Mouse (Mus musculus) midbrain, embryonic 16.5 days (tissue): ENCODE measurements around the gene Inf2. TPM values are rescaled to one million over a fixed set of nuclear protein-coding genes. Genes with fewer than 3 reads are reported as not detected.

ENCODE experiments used
- ATAC-seq: fragments of 200-750 bp; cut with Nextera tagmentation; 2 replicates; pipeline ENCODE4 v1.8.0; 2017; ENCODE audit warnings: moderate TSS enrichment
- H3K27ac ChIP-seq: fragments of 300-500 bp; sonication (generic); 2 replicates; pipeline ENCODE4 v1.5.1; 2014; ENCODE audit warnings: mild to moderate bottlenecking, low read length, mixed read lengths
- H3K27me3 ChIP-seq: fragments of 300-500 bp; sonication (generic); 2 replicates; pipeline ENCODE4 v1.6.1; 2014; ENCODE audit warnings: low read depth, low read length, mixed read lengths; ENCODE audit not compliant: control insufficient read depth, insufficient read depth
- H3K36me3 ChIP-seq: fragments of 300-500 bp; sonication (generic); 2 replicates; pipeline ENCODE4 v1.6.1; 2014; ENCODE audit warnings: mild to moderate bottlenecking, low read length, moderate library complexity, mixed read lengths; ENCODE audit not compliant: control insufficient read depth, insufficient read depth
- H3K4me1 ChIP-seq: fragments of 300-500 bp; sonication (generic); 2 replicates; pipeline ENCODE4 v1.6.1; 2014; ENCODE audit warnings: mild to moderate bottlenecking, low read length, mixed read lengths; ENCODE audit not compliant: control insufficient read depth, insufficient read depth
- H3K4me2 ChIP-seq: fragments of 300-500 bp; sonication (generic); 2 replicates; pipeline ENCODE4 v1.6.1; 2014; ENCODE audit warnings: mild to moderate bottlenecking, low read length, mixed read lengths
- H3K4me3 ChIP-seq: fragments of 300-500 bp; sonication (generic); 2 replicates; pipeline ENCODE4 v1.5.1; 2014; ENCODE audit warnings: low read depth, mild to moderate bottlenecking, low read length, moderate library complexity, mixed read lengths
- H3K9ac ChIP-seq: fragments of 300-500 bp; sonication (generic); 2 replicates; pipeline ENCODE4 v1.6.1; 2014; ENCODE audit warnings: low read depth, low read length, mixed read lengths
- H3K9me3 ChIP-seq: fragments of 300-500 bp; sonication (generic); replicated peaks from 2 replicates; pipeline ENCODE4 v1.6.1; 2014; ENCODE audit warnings: mild to moderate bottlenecking, low read length, mixed read lengths; ENCODE audit not compliant: control insufficient read depth, poor library complexity, severe bottlenecking
- WGBS: fragments of 180-500 bp; shearing (Covaris S2); extraction: QIAGEN DNeasy Blood & Tissue Kit; methylation state at CpG from one replicate; pipeline ENCODE4 v1.1.7; 2014; 5-methylcytosine and 5-hydroxymethylcytosine counted together
- polyA plus RNA-seq: library from polyadenylated mRNA; unstranded; fragments of >200 nt; fragmentation: Nextera tagmentation; extraction: Ambion mirVana; gene quantifications from 2 replicates; pipeline ENCODE4 v1.2.1, GENCODE M21; 2015

Inf2 gene
- polyA plus RNA-seq, 1 experiment from 2014 or later, result 0.53 TPM

- Histone ChIP-seq H3K4me3 (no peak overlapping the region), H3K27me3 (no peaks in the 10 kb centered on the region), H3K9ac (no peak overlapping the region), H3K27ac (no peak overlapping the region), H3K4me2 (no peak overlapping the region), H3K4me1 (peaks cover 3% of the 10 kb centered on the region; the same call in 1 of the 2 replicates), H3K36me3 (no peaks in the 10 kb centered on the region), H3K9me3 (no peaks in the 10 kb centered on the region)
- no peak for ATAC-seq
- 73% methylated on average over 6 of the region's 6 CpGs for WGBS
These were observed 10.1 kb upstream of the Inf2 start for GRCm38 (mm10) chr12:112578296-112579090.

GRCm38 (mm10) chr12:112579430-112579829, 9.2 kb upstream of the Inf2 start:
- H3K36me3 ChIP-seq, result no peaks in the 10 kb centered on the region
- 49% methylated on average over 5 of the region's 5 CpGs for WGBS
- no peaks in the 10 kb centered on the region for H3K27me3 ChIP-seq
- no peak overlapping the region for H3K4me3 ChIP-seq
- no peak overlapping the region for H3K9ac ChIP-seq
- no peak overlapping the region for H3K27ac ChIP-seq
- H3K4me2 ChIP-seq, result no peak overlapping the region
- H3K4me1 ChIP-seq, result peaks cover 3% of the 10 kb centered on the region; the same call in 1 of the 2 replicates
- H3K9me3 ChIP-seq, result no peaks in the 10 kb centered on the region
- no peak for ATAC-seq

GRCm38 (mm10) chr12:112579926-112580325, 8.7 kb upstream of the Inf2 start:
- Histone ChIP-seq H3K27ac (no peak overlapping the region), H3K9ac (no peak overlapping the region), H3K9me3 (no peaks in the 10 kb centered on the region), H3K4me1 (peaks cover 3% of the 10 kb centered on the region; the same call in 1 of the 2 replicates), H3K4me2 (no peak overlapping the region), H3K4me3 (no peak overlapping the region), H3K36me3 (no peaks in the 10 kb centered on the region), H3K27me3 (no peaks in the 10 kb centered on the region)
- no peak for ATAC-seq
- WGBS, result 88% methylated on average over 8 of the region's 8 CpGs

- ATAC-seq, result no peak
- no peak overlapping the region for H3K4me2 ChIP-seq
- H3K9me3 ChIP-seq, result no peaks in the 10 kb centered on the region
- H3K27ac ChIP-seq, result no peak overlapping the region
- WGBS, result 84% methylated on average over 3 of the region's 3 CpGs
- H3K27me3 ChIP-seq, result no peaks in the 10 kb centered on the region
- no peak overlapping the region for H3K4me3 ChIP-seq
- H3K9ac ChIP-seq, result no peak overlapping the region
- peaks cover 3% of the 10 kb centered on the region; the same call in 1 of the 2 replicates for H3K4me1 ChIP-seq
- H3K36me3 ChIP-seq, result no peaks in the 10 kb centered on the region
These were observed 7.5 kb upstream of the Inf2 start for GRCm38 (mm10) chr12:112581113-112581512.

- H3K27me3 ChIP-seq, result peaks cover 14% of the 10 kb centered on the region
- H3K4me3 ChIP-seq, result no peak overlapping the region
- no peak overlapping the region for H3K27ac ChIP-seq
- H3K4me2 ChIP-seq, result no peak overlapping the region
- peaks cover 11% of the 10 kb centered on the region for H3K4me1 ChIP-seq
- H3K36me3 ChIP-seq, result no peaks in the 10 kb centered on the region
- no peak overlapping the region for H3K9ac ChIP-seq
- 77% methylated on average over 7 of the region's 7 CpGs for WGBS
- ATAC-seq, result no peak
- H3K9me3 ChIP-seq, result no peaks in the 10 kb centered on the region
These were observed 3.6 kb upstream of the Inf2 start for GRCm38 (mm10) chr12:112584954-112585353.

- Histone ChIP-seq H3K4me3 (no peak overlapping the region), H3K36me3 (no peaks in the 10 kb centered on the region), H3K27ac (no peak overlapping the region), H3K27me3 (peaks cover 14% of the 10 kb centered on the region), H3K9me3 (no peaks in the 10 kb centered on the region), H3K4me2 (no peak overlapping the region), H3K9ac (no peak overlapping the region), H3K4me1 (peaks cover 11% of the 10 kb centered on the region)
- ATAC-seq, result no peak
- 69% methylated on average over 7 of the region's 7 CpGs for WGBS
These were observed 2.6 kb upstream of the Inf2 start for GRCm38 (mm10) chr12:112585924-112586538.

- H3K9me3 ChIP-seq, result no peaks in the 10 kb centered on the region
- 77% methylated on average over 14 of the region's 14 CpGs for WGBS
- no peaks in the 10 kb centered on the region for H3K36me3 ChIP-seq
- ATAC-seq, result no peak
- H3K4me2 ChIP-seq, result no peak overlapping the region
- H3K27ac ChIP-seq, result no peak overlapping the region
- H3K9ac ChIP-seq, result no peak overlapping the region
- H3K4me3 ChIP-seq, result no peak overlapping the region
- peaks cover 14% of the 10 kb centered on the region for H3K27me3 ChIP-seq
- H3K4me1 ChIP-seq, result peaks cover 11% of the 10 kb centered on the region
These were observed 1.2 kb upstream of the Inf2 start for GRCm38 (mm10) chr12:112587125-112588124.

- no peaks in the 10 kb centered on the region for H3K36me3 ChIP-seq
- H3K9ac ChIP-seq, result no peak overlapping the region
- no peak for ATAC-seq
- no peaks in the 10 kb centered on the region for H3K9me3 ChIP-seq
- no peak overlapping the region for H3K27ac ChIP-seq
- H3K4me3 ChIP-seq, result no peak overlapping the region; the same call in 1 of the 2 replicates
- H3K4me1 ChIP-seq, result peaks cover 11% of the 10 kb centered on the region
- H3K4me2 ChIP-seq, result peak overlapping the region; percentile 90
- 69% methylated on average over 8 of the region's 8 CpGs for WGBS
- H3K27me3 ChIP-seq, result peaks cover 14% of the 10 kb centered on the region
These were observed 1.1 kb downstream of the Inf2 start for GRCm38 (mm10) chr12:112589491-112590191.
